Mouse (Mus musculus) forebrain, embryonic 12.5 days (tissue): ENCODE measurements at regions not wholly inside any gene's neighbourhood (a gene's known extent, or its start where the extent isn't known, plus 50 kb on each side); places are given as distances from the start of the nearest gene placed in this dataset.

Source experiments
- ATAC-seq: fragments of 200-750 bp; cut with Nextera tagmentation; 2 replicates; pipeline ENCODE4 v1.8.0; 2017; ENCODE audit warnings: moderate TSS enrichment; ENCODE audit not compliant: low FRiP score
- H3K27ac ChIP-seq: fragments of 300-500 bp; sonication (generic); 2 replicates; pipeline ENCODE4 v1.5.1; 2016; ENCODE audit warnings: mild to moderate bottlenecking
- H3K27me3 ChIP-seq: fragments of 300-500 bp; sonication (generic); 2 replicates; pipeline ENCODE4 v1.6.1; 2016; ENCODE audit warnings: mild to moderate bottlenecking
- H3K36me3 ChIP-seq: fragments of 300-500 bp; sonication (generic); replicated peaks from 2 replicates; pipeline ENCODE4 v1.6.1; 2016; ENCODE audit warnings: mild to moderate bottlenecking
- H3K4me1 ChIP-seq: fragments of 300-500 bp; sonication (generic); 2 replicates; pipeline ENCODE4 v1.6.1; 2016
- H3K4me2 ChIP-seq: fragments of 300-500 bp; sonication (generic); 2 replicates; pipeline ENCODE4 v1.6.1; 2016; ENCODE audit warnings: mild to moderate bottlenecking, moderate library complexity
- H3K4me3 ChIP-seq: fragments of 300-500 bp; sonication (generic); replicated peaks from 2 replicates; pipeline ENCODE4 v1.5.1; 2016; ENCODE audit warnings: mild to moderate bottlenecking
- H3K9ac ChIP-seq: fragments of 300-500 bp; sonication (generic); 2 replicates; pipeline ENCODE4 v1.6.1; 2016; ENCODE audit warnings: mild to moderate bottlenecking
- H3K9me3 ChIP-seq: fragments of 300-500 bp; sonication (generic); 2 replicates; pipeline ENCODE4 v1.6.1; 2016
- WGBS: fragments of 180-500 bp; shearing (Covaris S2); methylation state at CpG from one replicate; pipeline ENCODE4 v1.1.7; 2016; 5-methylcytosine and 5-hydroxymethylcytosine counted together

DNA sequence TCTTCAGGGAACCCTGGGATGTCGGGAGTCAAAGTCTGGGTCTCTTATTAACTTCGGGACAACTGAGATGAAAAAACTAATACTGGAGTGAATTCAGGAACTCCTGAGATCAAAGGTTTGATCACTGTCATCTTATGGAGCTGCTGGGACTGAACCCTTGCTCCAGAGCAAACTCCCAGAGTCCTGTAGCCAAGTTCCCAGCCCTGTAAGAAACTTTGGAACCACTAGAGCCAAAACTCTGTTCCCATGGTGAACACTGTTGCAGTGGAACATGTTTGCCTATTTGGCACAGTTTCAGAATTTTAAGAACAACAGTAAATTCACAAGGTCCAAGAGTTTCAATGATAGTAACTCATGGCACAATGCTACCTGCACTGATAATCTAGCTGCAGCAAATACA, 172.3 kb upstream of the Nrip1 start:
- ATAC-seq, result no peak
- WGBS, result 86% methylated on average over 2 of the region's 2 CpGs

GRCm38 (mm10) chr16:76544972-76545371, 171.3 kb upstream of the Nrip1 start:
- H3K36me3 ChIP-seq, result no peaks in the 10 kb centered on the region
- no peak overlapping the region for H3K4me3 ChIP-seq
- H3K4me2 ChIP-seq, result no peak overlapping the region
- H3K9ac ChIP-seq, result no peak overlapping the region
- H3K4me1 ChIP-seq, result peaks cover 6% of the 10 kb centered on the region; the same call in 1 of the 2 replicates
- H3K27ac ChIP-seq, result no peak overlapping the region
- no peaks in the 10 kb centered on the region for H3K27me3 ChIP-seq
- ATAC-seq, result no peak
- H3K9me3 ChIP-seq, result no peaks in the 10 kb centered on the region
- 82% methylated on average over 4 of the region's 4 CpGs for WGBS

More for the DNA sequence above, 172.3 kb upstream of the Nrip1 start:
- Histone ChIP-seq H3K4me3 (no peak overlapping the region), H3K27ac (no peak overlapping the region), H3K36me3 (no peaks in the 10 kb centered on the region), H3K4me2 (no peak overlapping the region), H3K4me1 (0 out of 2 replicates have a peak, but pooled peaks cover 2% of the 10 kb centered on the region), H3K9ac (no peak overlapping the region), H3K27me3 (no peaks in the 10 kb centered on the region), H3K9me3 (no peaks in the 10 kb centered on the region)

GRCm38 (mm10) chr16:76540964-76541363, 167.3 kb upstream of the Nrip1 start:
- Histone ChIP-seq H3K27me3 (no peaks in the 10 kb centered on the region), H3K9ac (no peak overlapping the region), H3K4me1 (peaks cover 14% of the 10 kb centered on the region), H3K27ac (no peak overlapping the region), H3K36me3 (no peaks in the 10 kb centered on the region), H3K9me3 (no peaks in the 10 kb centered on the region), H3K4me3 (no peak overlapping the region), H3K4me2 (no peak overlapping the region)
- 31% methylated on average over 5 of the region's 5 CpGs for WGBS
- no peak for ATAC-seq

DNA sequence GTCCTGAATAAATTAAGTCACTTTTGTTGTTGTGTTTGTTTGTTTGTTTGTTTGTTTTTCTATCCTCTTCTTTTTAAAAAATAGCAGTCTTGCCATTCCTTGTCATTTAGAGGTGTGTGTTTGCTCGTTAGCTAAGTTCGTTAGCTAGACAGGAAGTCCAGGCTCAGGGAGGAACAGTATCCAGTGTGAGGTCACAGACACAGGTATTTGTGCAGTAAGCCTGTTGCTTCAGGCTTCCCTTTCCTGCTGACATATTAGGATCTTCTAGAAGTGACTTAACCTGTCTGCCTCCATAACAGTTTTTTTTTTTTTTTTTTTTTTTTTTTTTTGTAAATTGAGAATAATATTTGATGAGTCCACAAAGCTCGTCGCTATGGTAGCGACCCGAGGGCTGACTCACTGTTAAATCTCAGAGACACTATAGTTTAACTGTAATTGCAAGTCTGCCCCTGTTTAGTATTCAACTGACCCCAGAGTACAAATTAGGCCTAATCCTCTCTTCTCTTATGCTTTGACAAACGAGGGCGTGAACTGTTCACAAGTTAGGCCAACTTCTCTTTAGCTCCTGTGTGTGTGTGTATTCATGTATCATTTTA, 166.8 kb upstream of the Nrip1 start:
- no peaks in the 10 kb centered on the region for H3K36me3 ChIP-seq
- H3K4me3 ChIP-seq, result no peak overlapping the region
- WGBS, result 27% methylated on average over 8 of the region's 8 CpGs
- peaks cover 14% of the 10 kb centered on the region for H3K4me1 ChIP-seq
- H3K27ac ChIP-seq, result no peak overlapping the region
- H3K4me2 ChIP-seq, result no peak overlapping the region
- no peaks in the 10 kb centered on the region for H3K9me3 ChIP-seq
- H3K9ac ChIP-seq, result no peak overlapping the region
- ATAC-seq, result peak; percentile 55; the same call in 1 of the 2 replicates
- no peaks in the 10 kb centered on the region for H3K27me3 ChIP-seq

DNA sequence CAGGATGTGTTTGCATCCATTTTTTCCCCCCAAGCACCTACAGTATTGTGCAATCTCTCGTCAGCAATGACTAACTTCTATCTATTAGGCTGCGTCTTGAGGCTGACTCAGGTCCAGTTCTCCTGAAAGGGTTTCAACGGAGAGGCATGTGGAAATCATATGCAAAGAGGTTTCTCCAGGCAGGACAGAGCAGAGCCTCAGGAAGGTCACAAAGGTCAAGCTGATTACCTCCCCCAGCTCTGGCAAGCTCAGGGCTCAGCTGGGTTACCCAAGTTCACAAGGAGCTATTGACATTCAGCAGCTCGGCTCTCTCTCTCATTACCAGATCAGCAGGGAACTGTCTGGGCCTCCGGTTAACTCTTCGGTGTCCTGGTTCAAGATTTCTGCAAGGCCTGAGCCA, 166.0 kb upstream of the Nrip1 start:
- H3K27ac ChIP-seq, result no peak overlapping the region
- no peaks in the 10 kb centered on the region for H3K27me3 ChIP-seq
- no peaks in the 10 kb centered on the region for H3K9me3 ChIP-seq
- H3K4me3 ChIP-seq, result no peak overlapping the region
- no peak overlapping the region for H3K9ac ChIP-seq
- H3K36me3 ChIP-seq, result no peaks in the 10 kb centered on the region
- WGBS, result 2% methylated on average over 6 of the region's 6 CpGs
- ATAC-seq, result peak; percentile 81
- no peak overlapping the region for H3K4me2 ChIP-seq
- peaks cover 14% of the 10 kb centered on the region for H3K4me1 ChIP-seq

GRCm38 (mm10) chr16:76537871-76538270, 164.2 kb upstream of the Nrip1 start:
- H3K4me2 ChIP-seq, result no peak overlapping the region
- WGBS, result 94% methylated on average over 11 of the region's 11 CpGs
- no peaks in the 10 kb centered on the region for H3K9me3 ChIP-seq
- no peak overlapping the region for H3K27ac ChIP-seq
- no peaks in the 10 kb centered on the region for H3K27me3 ChIP-seq
- no peak overlapping the region for H3K9ac ChIP-seq
- H3K4me1 ChIP-seq, result peaks cover 14% of the 10 kb centered on the region
- no peaks in the 10 kb centered on the region for H3K36me3 ChIP-seq
- ATAC-seq, result no peak
- no peak overlapping the region for H3K4me3 ChIP-seq

GRCm38 (mm10) chr16:76532928-76533217, 159.2 kb upstream of the Nrip1 start:
- H3K4me2 ChIP-seq, result no peak overlapping the region
- 91% methylated on average over 8 of the region's 8 CpGs for WGBS
- H3K4me1 ChIP-seq, result no peaks in the 10 kb centered on the region
- no peak overlapping the region for H3K27ac ChIP-seq
- H3K4me3 ChIP-seq, result no peak overlapping the region
- no peaks in the 10 kb centered on the region for H3K36me3 ChIP-seq
- H3K9ac ChIP-seq, result no peak overlapping the region
- ATAC-seq, result no peak
- no peaks in the 10 kb centered on the region for H3K9me3 ChIP-seq
- no peaks in the 10 kb centered on the region for H3K27me3 ChIP-seq

DNA sequence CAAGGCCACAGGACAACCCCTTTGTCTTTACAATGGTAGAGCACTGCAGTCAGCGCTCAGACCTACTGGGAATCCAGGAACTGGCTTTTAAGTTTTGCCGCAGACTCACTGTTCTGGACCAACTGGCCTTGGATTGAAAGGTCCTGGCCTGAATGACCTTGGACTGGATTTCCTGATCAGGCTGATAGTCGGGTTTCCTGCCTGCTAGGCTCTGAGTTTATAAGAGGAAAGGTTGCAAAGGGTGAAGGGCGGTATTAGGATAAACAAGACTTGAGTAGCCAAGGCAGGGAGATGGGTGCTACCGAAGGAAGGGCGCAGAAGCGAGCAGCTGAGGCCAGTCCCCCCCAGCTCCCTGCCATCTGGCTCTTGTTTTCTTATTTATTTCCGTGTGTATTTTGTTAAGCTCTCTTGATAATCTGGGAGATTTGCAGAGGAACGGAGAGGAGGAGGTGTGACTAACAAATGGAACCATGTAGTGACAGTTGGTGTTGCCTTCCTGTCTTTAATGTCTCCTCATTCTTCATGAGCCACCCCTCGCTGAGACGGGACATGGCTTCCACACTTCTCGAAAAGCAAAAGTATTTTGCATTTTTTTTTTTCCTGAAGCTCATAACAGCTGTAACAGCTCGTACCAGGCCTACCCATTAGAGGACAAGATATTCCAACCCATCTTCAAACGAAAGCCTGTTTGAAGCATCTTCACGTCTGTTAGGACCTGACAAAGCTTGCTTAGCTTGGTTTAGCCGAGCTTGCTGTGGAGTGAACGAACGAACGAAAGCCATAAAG, 158.7 kb upstream of the Nrip1 start:
- Histone ChIP-seq H3K4me2 (no peak overlapping the region), H3K9me3 (no peaks in the 10 kb centered on the region), H3K4me1 (no peaks in the 10 kb centered on the region), H3K4me3 (no peak overlapping the region), H3K27ac (no peak overlapping the region), H3K27me3 (no peaks in the 10 kb centered on the region), H3K36me3 (no peaks in the 10 kb centered on the region), H3K9ac (no peak overlapping the region)
- WGBS, result 84% methylated on average over 19 of the region's 19 CpGs
- no peak for ATAC-seq

GRCm38 (mm10) chr16:76530886-76531285, 157.3 kb upstream of the Nrip1 start:
- WGBS, result 88% methylated on average over 3 of the region's 3 CpGs
- H3K36me3 ChIP-seq, result no peaks in the 10 kb centered on the region
- no peaks in the 10 kb centered on the region for H3K9me3 ChIP-seq
- no peaks in the 10 kb centered on the region for H3K27me3 ChIP-seq
- ATAC-seq, result no peak
- no peak overlapping the region for H3K27ac ChIP-seq
- no peak overlapping the region for H3K9ac ChIP-seq
- H3K4me3 ChIP-seq, result no peak overlapping the region
- H3K4me2 ChIP-seq, result no peak overlapping the region
- H3K4me1 ChIP-seq, result no peaks in the 10 kb centered on the region

DNA sequence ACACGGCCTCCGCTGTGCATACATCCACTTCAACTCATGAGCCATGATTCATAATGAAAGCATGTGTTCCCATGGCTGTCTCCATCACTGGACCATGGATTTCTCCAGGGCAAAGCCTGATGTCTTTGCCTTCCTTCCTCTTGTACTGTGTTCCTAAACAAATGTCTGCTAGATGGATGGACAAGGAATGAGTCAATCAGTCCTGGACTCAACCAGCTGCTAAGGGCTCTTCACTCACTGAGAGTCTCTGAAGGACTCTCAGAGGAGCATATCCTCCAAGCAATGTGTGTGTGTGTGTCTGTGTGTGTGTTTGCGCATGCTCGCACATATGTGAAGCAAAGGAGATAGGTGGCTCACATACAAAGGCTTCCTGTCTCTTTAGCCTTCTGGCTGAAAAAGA, 156.0 kb upstream of the Nrip1 start:
- Histone ChIP-seq H3K9me3 (no peaks in the 10 kb centered on the region), H3K27me3 (no peaks in the 10 kb centered on the region), H3K27ac (no peak overlapping the region), H3K4me1 (no peaks in the 10 kb centered on the region), H3K4me2 (no peak overlapping the region), H3K36me3 (no peaks in the 10 kb centered on the region), H3K9ac (no peak overlapping the region), H3K4me3 (no peak overlapping the region)
- 97% methylated on average over 4 of the region's 4 CpGs for WGBS
- ATAC-seq, result no peak

GRCm38 (mm10) chr16:76527106-76527949, 153.7 kb upstream of the Nrip1 start:
- Histone ChIP-seq H3K4me3 (no peak overlapping the region), H3K9ac (no peak overlapping the region), H3K4me2 (no peak overlapping the region), H3K36me3 (no peaks in the 10 kb centered on the region), H3K27ac (no peak overlapping the region), H3K27me3 (no peaks in the 10 kb centered on the region), H3K4me1 (no peaks in the 10 kb centered on the region), H3K9me3 (no peaks in the 10 kb centered on the region)
- 92% methylated on average over 6 of the region's 6 CpGs for WGBS
- ATAC-seq, result no peak

- Histone ChIP-seq H3K9me3 (no peaks in the 10 kb centered on the region), H3K36me3 (no peaks in the 10 kb centered on the region), H3K27me3 (no peaks in the 10 kb centered on the region), H3K4me3 (no peak overlapping the region), H3K4me2 (no peak overlapping the region), H3K27ac (no peak overlapping the region), H3K9ac (no peak overlapping the region), H3K4me1 (no peaks in the 10 kb centered on the region)
- no peak for ATAC-seq
- WGBS, result 90% methylated on average over 5 of the region's 5 CpGs
Observed at GRCm38 (mm10) chr16:76525563-76525962, 151.9 kb upstream of the Nrip1 start.
